Mouse (Mus musculus) R1 (cell line): Measurements from ENCODE around the gene Chka.
A peak's percentile ranks its signal among the peaks of the same experiment; 100 is the strongest.

Experiments
- DNase-seq: peaks from one replicate; pipeline ENCODE4 v3.0.0-alpha.2; 2018; ENCODE audit warnings: low read depth, low spot score

The Chka gene

DNA sequence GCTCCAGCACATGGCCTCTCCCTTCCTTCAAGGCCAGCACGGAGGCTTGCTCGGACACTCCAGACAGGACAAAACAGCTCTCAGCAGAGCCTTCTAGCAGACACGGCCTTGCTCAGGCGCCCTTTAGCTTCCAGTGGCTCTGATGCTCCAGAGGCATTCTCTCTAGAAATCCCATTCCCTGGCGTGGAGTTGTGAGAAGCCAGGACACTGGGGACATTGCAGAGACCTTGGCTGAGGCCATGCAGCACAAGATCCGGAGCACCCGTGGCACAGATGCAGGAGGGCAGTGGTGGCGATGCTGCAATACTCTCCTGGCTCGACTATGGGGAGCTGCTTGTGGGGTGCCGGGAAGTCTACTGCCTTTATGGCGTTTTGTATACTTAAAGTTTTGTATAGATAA is 65.2 kb downstream of the Chka start:
- no peak for DNase-seq

- DNase-seq = no peak
These were observed 68.4 kb downstream of the Chka start for GRCm38 (mm10) chr19:3919928-3920327.

DNA sequence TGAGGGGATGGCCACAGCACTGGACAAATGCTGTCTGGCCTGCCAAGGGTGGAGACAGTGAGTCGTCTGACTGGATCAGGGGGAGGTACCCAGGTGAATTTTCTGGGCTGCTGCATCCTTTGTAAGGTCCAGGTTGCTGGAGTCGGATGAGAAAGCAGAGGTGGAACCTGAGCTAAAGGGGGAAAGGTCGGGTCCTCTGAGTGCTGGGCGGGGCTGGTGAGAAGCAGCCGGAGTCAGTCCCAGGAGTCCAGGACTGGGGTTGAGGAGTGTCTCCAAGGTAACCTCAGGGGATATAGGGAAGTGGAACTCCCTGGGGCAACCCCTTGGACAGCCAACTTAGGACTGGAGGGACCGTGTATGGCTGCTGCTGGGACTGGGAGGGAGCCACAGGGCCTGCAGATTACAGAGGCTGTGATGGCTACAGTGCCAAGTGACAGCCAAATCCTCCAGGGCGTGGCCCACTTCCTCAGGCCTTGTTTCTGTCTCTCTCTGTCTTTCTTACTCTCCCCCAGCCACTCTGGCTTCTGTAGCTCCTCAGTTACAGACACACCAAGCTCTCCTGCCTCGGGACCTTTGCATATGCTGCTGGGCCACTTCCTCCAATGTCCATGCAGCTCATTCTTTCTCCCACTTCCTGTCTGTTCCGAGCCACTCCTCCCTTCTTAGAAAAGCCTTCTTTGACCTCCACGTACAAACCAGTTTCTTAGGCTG is 71.2 kb downstream of the Chka start:
- peak; percentile 38 for DNase-seq

GRCm38 (mm10) chr19:3923586-3923985 is 72.0 kb downstream of the Chka start:
- DNase-seq = no peak

DNA sequence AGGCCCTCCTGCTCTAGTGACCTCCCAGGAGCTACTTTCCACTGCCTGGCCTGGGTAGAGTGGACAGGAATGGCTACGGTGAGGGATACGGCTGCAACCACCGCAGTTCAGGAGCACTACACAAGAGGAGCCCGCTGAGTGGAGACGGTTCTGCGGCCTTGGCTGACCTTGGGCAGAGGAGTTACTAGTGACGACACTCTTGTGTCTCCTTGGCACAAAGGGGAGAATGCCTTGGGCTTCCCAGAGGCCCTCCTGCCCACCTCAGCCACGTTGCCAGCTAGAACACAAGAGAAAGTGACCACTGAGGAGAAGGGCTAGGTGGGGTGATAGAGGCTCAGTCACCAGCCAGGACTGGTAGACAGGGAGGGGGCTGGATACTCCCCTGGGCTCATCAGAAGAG is 72.6 kb downstream of the Chka start:
- DNase-seq = no peak

GRCm38 (mm10) chr19:3924868-3925267 is 73.3 kb downstream of the Chka start:
- no peak for DNase-seq

- DNase-seq = no peak
These were observed 74.3 kb downstream of the Chka start for GRCm38 (mm10) chr19:3925859-3926258.

- no peak for DNase-seq
These were observed 74.7 kb downstream of the Chka start for GRCm38 (mm10) chr19:3926279-3926678.

- no peak for DNase-seq
These were observed 75.1 kb downstream of the Chka start for GRCm38 (mm10) chr19:3926685-3927084.

DNA sequence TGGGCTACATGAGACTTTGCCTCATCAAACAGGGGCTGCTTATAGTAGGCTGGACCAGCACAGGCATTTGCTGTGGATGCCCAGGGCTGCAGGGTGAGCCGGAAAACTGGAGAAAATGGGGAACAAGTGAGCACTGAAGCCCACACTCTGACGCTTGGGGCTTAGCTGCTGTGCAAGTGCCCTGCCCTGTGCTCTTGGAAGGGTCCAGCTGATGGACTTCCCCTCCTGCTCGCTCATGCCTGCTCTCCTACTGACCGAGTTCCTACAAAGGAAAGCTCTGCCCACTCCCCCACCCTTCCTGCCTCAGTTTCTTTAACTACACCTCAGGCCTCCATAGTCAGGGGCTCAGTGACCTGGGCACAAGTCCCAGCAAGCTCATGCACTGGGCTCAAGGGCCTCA is 76.4 kb downstream of the Chka start:
- DNase-seq = no peak

DNA sequence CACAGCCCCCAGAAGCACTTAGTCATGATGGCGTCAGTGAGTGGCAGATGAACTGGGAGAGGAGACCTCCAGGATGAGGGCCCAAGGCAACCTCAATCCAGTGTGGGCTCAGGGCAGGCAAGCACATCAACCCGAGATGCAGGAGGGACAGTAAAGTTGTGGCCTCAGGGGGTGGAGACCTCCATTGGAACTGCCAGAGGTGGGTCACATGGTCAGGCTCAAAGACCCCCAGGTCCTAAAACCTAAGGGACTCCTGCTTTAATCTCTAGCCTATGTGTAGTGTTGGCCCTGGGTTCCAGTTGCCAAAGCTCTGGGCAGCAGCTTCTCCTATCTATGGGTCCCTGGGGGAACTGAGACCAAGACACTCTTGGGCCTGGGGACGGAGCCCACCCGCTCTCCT is 77.2 kb downstream of the Chka start:
- no peak for DNase-seq

- DNase-seq = peak; percentile 27
These were observed 77.8 kb downstream of the Chka start, which contains the start of gene Aldh3b1 for GRCm38 (mm10) chr19:3929211-3929941. Aldh3b1 (minus strand) TSS chr19:3929808.

DNA sequence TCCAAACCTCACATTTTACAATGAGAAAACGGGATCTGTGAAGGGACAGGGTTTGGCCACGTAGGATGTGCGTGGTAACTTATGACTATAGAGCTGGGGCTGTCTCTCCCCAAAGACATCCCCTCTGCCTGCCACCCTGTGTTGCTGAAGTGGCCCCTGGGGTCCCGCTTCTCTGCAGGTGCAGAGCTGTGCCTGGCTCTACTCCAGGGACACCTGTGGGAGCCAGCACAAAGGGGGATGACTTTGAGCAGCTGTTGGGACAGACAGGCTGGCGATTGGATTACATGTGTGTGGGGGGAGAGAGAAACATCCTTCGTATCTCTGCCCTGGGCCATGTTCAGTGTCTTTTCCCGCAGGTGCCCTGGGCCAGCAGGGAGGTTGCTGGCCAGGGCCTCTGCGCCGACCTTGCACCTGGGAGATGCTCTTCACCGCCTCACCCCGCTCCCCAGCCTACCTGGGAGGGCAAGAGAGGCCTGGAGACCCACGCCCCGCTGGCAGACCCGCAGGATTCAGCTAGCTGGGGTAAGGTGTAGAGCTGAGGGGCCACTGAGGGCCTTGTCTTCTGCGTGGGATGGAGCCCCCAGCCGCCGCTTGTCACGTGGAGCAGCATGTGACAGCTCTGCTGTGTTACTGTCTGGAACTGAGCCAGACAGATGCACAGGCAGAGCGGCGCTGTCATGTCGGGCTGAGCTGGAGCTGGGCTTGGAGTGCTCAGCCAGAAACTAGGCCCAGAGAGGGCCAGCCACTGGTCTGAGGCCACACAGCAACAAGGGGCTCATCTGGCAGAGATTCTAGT is 78.9 kb downstream of the Chka start:
- peak; percentile 25 for DNase-seq

- no peak for DNase-seq
These were observed 80.1 kb downstream of the Chka start for GRCm38 (mm10) chr19:3931716-3932115.

DNA sequence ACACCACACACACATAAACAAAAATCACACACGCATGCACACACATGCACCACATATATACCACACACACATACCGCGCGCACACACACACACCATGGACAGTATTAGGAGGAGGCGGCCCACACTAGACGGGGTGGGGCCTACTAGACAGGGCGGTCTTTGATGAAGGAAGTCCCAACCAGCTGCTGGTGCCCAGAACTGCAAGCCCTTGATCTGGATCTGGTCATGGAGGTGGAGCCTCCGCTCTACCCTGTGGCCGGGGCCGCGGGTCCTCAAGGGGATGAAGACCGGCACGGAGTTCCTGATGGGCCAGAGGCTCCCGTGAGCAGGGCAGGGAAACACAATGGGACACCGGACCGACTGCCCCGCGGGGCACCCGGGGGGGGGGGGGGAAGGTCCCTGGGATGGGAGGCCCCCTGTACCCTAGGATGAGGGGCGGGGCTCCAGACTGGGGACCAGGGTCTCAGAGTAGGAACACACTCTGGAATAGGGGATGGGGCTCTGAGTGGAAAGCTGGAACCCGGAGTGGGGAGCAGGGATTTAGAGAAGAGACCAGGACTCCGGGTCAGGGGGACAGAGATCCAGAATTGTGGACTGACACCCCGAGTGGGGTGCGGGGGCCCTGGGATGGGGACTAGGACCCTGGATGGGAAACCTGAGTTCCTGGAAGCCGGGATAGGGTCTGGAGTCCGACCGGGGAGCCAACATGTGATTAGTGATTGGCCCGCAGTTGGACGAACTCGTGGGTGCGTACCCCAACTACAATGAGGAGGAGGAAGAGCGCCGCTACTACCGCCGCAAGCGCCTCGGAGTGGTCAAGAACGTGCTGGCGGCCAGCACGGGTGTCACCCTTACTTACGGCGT is 83.7 kb downstream of the Chka start, which contains the start of gene Unc93b1:
TSS of gene Unc93b1 (plus strand) at position 155 of the 864 bp plus-strand sequence.
- DNase-seq = peak; percentile 89

DNA sequence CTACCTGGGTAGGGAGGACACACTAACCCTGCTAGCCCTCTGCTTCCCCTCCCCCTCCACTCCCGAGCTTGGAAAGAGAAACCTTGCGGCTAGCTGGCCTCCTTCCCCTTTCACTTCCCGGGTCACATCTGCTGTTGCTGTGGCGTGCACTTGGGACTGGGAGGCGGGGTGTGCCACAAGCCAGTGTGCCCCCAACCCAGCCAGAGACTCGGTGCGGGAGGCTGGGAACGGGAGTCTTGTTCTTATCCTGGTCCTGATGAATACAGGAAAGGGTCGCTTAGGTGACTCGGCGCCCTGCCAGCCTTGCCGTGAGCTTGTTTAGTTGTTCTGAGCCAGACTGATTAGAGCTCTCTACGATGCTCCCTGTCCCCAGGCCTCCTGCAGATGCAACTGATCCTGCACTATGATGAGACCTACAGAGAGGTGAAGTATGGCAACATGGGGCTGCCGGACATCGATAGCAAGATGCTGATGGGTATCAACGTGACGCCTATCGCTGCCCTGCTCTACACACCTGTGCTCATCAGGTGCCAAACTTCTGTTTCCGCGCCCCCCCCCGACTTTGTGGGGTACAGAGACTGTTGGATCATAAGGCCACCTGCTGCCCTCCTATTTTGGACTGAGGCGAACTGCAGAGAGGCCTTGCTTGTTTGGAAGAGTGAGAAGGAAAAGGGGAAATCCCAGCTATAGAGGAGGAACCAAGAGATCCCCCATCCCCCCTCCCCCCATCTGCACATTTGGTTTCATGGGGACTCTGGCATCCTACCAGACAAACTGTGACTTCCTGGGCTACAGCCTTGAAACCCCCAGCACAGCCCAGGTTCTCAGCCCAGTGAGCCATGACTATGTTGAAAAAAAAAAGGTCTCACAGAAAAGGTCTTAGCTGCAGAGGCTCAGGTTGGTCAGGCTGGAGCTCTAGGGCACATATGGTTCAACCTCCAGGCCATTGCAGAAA is 84.6 kb downstream of the Chka start:
- DNase-seq = peak; percentile 44

DNA sequence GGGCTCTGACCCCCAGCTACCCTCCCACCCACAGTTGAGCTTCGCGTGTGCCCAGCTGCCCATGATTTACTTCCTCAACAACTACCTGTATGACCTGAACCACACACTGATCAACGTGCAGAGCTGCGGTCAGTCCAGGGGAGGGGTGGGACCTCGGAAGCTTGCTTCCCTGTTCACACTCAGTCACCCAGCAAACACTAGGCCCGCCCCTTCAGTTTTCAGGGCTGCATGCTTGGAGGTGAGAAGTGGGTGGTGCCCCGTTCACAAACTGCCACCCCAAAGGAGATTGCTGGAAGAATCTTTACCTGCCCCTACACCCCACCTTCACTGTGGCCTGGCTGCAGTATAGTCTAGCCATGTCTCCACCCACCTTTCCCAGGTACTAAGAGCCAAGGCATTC is 90.7 kb downstream of the Chka start:
- DNase-seq = peak; percentile 52

DNA sequence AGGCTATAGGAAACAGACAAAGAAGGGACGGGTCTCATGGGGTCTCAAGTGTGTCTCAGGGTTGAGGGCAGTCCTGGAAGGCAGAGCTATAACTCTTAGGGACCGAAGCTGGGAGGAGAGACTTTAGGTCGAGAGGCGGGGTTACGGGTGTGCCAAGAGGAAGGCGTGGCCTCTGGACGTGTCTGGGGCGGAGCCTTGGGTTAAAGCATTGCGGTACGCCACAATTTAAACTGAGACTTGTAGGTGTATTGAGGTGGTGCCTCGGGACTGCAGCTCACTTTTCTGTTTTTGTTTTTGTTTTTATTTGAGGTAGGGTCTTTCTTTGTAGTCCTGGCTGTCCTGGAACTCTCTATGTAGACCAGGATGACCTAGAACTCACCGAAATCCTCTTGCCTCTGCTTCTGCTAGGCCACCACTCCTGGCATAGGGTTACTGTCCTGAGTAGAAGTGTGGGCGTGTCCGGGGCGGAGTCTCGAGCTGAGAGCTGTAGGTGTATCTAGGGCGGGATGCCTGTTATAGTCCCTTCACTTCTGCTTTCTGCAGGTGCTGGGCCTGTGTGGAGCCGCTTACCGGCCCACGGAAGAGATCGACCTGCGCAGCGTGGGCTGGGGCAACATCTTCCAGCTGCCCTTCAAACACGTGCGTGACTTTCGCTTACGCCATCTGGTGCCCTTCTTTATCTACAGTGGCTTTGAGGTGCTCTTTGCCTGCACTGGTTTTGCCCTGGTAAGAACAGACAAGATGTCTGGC is 91.6 kb downstream of the Chka start:
- peak; percentile 94 for DNase-seq
